Mouse (Mus musculus) left cerebral cortex, adult 8-10 months (tissue): ENCODE measurements around the gene Max. TPM values are rescaled to one million over a fixed set of nuclear protein-coding genes. Genes with fewer than 3 reads are reported as not detected.

Source experiments
- DNase-seq, 2 experiments: peaks; one replicate each; pipeline ENCODE4 v3.0.0; 2022; ENCODE audit warnings: low spot score in 2 of 2
- total RNA-seq, 4 experiments: library from RNA; stranded (reverse); gene quantifications; 2 replicates each; pipeline ENCODE4 v1.2.4; 2022

Gene Max
- total RNA-seq, 4 experiments from 2014 or later, result 77.6 to 91.1 (median 82.8) TPM

DNA sequence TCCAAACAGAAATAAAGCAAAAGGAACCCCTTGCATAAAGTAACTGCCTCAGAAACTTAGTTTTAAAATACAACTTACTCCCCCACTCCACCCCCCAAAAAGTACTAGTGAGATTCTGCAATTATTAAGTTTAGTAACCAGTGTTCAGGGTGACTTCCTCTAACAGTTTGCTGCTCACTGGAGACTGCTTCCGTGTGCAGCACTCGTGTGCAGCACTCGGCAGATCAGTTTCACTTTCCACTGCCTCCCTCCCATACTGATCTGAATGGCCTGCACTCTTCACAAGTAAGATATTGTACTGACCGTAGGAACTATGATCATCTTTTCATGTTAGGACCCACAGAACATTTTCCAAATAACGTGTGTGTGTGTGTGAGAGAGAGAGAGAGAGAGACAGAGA, 4.3 kb downstream of the Max start:
- DNase-seq, result no peak

DNA sequence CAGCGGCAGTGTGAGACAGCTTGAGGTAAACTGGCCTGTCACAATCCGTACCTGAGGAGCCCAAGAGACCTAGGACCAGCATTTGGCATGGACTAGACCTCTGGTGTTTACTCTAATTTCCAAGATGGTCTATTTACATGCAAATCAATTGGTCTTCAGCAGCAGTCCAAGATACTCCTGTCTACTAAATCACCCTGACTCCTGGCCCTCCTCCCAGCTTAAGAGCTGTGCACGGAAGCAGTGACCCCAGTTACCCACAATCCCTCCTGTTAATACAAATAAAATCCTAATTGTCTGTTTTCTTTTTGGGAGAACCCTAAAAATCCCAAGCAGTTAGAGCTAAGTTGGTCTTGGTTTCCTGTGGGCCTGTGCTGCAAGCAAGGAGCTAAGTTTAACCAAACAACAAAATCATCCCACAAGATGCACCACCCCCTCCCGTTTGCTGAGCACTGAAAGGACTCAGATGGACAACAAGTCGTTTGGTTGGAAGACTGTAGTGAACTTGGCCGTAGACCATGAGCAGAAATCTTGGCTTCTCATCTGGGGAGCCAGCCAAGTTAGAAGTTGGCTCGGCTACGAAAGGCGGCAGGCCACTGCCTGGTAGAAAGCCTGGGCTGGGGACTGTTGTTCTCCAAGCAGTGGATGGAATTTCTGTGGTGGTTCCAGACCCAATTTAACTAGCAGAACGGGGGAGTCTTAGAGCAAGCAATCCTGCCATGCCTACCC, 7.1 kb downstream of the Max start:
- DNase-seq, result peak; percentile 44 to 80

DNA sequence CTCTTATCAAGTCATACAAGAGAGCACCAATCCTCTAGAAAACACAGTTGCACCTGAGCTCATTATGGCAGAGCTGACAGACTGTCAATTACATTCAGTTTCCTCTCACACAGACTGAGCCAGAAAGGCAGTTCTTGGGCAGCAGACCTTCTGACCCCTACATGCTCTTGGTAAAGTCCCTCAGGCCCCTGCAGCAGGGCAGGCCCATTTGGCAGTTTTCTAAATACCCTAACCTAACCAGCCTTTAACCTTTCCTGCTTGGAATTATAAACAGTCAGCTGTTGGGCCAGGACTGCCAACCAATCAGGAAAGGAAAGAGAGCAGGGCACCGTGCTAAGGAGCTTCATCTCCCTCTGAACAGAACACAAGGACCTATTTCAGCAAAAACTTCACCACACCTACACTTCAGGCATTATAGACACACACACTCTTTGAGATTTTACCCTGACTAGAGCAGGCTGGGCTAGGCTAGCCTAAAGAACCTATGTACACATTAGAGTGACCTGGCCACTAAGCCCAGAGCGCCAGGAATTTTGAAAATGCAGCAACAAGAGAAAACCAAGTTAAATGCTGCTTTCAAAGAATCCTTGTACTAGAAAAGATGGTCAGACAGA, 8.1 kb downstream of the Max start:
- no peak for DNase-seq

DNA sequence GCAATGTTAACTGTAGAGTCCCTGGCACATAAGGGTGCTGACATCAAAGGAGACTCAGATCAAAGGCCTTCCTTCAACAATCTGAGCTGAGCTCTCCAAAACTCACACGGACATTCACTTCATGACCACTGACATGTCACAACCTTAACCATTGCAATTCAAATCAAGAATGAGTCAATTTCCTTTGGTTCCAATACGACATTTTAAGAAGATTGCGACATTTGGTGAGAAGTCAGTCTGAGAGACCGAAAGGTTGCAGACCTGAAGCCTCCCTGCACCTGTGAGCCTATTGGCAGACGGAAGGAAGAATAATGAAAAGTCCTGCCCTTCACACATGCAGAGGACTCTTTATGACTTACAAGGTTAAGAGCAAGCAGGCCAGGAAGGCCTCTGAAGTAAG, 11.7 kb downstream of the Max start:
- no peak for DNase-seq

DNA sequence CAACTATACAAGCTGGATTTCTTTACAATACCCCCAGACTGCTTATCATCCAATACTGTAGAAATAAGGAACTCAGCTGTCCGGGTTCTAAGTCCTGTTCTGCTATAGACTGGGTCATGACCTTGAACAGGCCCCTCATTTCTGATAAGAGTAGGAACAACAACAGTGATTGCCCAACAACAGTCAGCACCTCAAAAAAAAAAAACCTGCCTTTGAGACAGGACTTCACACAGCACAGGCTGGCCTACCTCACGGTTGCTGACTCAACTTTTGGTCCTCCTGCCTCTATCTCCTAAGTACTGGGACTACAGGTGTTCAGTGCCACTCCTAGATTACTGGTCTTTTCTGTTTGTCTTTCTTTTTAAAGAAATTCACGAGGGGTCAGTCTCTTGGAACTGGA, 13.2 kb downstream of the Max start:
- DNase-seq, result no peak

DNA sequence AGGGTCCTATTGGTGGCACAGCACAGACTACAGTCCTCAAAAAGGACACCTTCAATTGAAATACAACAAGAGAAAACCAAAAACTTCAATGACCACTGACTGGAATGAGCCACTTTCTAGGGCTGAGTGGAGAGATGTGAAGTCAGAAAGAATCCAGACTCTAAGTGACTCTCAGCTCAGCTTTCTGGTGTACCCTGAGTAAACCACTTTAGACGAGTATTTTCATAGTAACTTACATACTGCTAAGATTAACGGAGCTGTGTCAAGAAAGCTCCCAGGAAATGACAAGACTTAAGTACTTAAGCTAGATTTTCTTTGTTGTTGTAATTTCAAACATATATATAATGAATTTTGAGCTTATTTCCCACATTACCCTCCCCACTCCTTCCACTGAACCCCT, 13.8 kb downstream of the Max start:
- no peak for DNase-seq

DNA sequence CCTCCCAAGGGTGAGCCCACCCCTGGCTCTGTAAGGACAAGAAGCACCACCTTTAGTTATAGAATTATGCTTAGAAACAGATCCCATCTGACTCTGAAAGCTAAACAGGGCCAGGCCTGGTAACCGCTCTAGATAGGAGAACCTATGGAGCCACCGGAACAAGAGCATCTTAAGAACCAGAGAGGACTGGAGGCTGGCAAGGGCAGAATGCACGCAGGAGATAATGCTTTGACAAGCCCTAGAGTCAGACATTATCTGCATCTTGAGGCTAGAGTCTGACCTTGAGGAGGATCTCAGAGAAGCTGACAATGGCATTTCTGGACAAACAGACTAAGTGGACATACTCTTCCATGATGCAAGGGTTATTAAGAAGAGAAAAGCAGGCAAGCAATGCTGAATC, 14.5 kb downstream of the Max start:
- no peak for DNase-seq

DNA sequence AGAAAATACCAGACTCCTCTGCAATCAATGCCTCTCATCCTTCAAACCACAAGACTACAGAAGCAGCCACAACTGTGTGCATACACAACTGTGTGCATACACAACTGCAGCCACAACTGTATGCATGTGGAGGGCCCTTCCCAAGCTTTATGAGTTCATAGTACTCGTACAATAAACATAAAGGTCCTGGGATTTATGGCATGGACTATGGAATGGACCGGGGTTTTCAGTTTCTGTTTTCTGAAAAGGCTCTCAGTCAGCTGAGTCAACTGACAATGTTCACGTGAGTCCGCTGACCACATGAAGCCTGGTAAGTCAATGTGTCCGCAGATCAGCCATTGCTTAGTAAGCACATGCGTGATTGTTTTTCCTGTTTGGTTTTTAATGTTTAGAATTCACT, 18.5 kb downstream of the Max start:
- no peak for DNase-seq

DNA sequence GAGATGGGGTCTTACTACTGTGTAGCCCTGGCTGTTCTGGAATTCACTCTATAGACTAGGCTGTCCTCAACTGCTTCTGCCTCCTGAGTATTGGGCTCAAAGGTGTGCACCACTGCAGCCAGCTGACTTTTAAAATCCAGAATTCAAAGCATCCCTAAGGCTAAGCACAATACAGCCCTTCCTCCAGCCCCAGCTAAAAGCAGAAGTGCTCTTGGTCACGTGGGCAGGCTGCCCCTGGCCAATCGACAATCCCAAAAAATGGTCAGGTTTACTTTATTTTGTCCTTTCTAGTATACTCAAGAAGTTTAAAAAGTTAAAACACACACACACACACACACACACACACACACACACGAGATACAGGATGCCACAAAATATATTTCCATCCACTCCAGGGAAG, 19.0 kb downstream of the Max start:
- no peak for DNase-seq

DNA sequence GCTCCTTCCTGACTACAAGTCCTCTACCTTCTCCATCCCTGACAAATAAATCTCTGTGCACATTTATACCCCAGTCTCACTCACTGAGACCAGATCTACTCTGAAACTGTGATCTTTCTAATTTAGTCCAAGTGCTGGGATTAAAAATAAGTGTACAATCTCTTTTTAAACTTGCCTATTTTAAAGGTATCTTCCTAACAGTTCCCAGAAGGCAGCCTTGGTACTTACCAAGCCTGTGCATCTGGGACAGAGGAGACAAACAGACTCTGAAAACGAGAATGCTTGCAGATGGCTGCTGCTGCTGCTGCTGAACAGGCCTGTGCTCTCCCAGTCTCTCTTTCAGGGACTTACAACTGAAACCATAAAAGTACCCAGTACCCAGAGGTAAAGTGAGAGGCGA, 19.5 kb downstream of the Max start:
- DNase-seq, result no peak

DNA sequence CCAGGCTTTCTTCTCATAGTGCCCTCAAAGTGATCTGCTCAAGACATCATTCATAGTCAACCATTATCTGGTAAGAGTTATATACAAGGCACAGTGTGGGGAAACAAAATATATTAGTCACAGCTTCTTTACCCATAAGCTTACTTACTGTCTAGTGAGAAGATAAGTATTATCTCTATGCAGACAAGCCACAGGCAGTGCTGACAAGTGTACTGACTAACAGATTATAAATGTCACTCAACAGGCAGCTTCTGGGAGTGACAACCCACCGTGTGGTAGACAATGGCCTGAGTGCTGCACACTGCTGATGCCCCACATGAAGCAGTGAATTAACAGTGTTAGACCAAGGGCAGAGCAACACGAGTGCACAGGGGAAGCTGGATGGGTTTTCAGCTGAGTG, 20.5 kb downstream of the Max start:
- no peak for DNase-seq

DNA sequence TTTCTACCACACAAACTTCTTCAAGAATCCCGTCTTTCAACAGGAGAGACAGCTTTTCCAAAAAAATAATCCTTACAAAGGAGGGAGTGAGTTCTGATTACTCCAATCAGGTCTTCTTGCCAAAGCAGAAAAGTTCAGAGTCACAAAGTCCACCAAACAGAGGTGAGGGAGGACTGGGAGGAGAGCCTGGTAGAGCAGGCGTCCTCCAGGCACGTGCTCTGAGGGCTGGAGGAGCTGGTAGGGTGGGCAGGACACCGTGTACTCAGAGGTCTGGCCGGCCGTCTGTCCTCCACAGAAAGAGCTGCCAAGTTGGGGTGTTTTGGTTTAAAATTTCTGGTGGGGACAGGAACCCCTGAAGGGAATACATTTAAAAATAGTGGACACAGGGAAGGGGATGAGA, 24.0 kb downstream of the Max start:
- DNase-seq, result no peak

DNA sequence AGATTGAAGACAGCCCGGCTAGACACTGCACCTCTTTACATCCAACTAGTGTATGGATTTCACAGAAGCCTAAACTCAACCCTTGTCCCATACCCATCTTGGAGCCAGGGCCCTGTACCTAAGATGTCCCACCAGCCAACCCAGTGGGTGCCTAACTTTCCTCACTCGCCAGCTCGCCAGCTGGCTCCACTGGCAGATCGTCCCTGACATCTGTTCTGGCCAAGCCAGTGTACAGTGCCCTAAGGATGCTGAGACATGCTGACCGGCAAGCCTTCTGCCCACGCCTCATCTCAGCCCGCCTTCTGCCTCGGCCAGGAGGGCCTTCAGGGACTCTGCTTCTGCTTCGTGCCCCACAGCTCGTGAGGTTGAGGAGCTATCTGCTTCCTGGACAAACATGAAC, 25.8 kb downstream of the Max start:
- no peak for DNase-seq

DNA sequence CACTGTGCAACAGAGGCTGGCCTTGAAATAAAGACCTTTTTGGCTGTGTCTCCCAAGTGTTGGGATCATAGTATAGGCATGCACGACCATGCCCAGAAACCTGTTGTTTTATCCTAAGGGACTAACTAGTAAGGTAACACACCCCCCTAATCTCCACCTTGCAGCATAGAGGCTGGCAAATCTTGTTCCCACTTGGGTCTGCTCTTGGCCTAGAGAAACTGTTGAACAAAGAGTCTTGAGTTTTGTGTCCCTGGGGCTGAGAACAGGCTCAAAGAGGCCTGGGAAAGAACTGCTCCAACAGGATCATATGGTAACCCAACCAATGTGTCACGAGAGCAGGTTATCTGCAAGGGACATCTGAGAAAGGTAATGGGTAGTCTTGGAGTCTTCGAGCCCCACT, 27.6 kb downstream of the Max start:
- no peak for DNase-seq

DNA sequence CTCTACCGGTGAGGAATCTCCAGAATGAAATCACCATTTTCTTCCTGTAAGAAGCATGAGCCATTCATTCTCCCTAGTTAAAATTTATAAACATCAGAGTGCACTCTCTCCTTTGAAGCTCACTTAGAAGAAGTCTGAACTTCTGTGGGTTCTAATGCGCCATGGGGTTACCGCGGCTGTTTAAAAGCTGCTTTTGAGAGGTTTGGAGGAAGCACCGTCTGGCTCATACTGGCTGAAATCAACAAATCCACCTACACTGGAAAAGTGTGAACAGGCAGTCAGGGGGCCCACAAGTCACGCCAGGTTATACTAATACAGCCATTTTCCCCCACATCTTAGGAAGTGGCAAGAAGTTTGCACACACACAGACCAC, 29.3 kb downstream of the Max start:
- DNase-seq, result no peak

DNA sequence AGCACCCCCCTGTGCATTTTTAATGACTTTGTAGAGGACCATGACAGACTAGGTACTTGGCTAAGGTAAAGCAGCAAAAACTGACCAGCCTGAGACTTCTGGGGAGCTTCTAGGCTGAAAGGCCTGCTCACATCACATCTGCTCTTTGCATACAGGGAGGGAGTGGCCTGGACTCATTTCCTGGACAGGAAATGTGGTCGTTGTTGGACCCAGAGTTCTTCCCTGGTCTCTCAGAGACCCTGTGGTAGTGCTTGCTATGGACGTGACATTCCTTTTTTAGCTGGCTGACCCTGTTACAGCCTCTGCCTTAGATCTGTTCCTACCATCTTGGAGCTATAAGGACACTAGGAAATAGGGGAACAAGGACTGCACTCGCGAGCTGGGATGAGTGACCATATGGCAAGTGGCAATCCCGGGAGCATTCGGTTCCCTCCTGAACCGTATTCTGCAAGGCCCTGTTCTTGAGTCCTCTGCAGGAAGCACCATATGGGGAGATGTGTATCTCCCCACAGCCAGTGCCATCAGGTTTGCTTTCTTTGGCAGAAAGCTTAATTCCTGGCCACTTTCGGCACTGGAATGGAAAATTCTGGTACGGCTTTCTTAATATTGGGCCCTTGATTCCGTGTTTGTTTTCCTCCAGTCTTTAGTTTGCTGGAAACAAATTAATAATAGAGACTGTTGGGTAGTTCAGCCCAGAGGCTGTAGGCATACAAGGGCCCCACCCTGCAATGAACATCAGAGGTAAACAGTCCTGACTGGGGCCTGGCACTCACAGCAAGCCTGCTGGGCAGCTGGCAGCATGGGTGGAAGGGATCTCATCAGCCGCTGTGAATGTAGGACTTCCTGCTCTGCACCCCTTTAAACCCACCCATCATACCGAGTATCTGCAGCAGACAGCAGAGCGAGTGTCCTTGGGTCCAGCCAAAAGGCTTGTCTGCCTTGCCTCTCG, 30.0 kb downstream of the Max start:
- DNase-seq, result no peak

DNA sequence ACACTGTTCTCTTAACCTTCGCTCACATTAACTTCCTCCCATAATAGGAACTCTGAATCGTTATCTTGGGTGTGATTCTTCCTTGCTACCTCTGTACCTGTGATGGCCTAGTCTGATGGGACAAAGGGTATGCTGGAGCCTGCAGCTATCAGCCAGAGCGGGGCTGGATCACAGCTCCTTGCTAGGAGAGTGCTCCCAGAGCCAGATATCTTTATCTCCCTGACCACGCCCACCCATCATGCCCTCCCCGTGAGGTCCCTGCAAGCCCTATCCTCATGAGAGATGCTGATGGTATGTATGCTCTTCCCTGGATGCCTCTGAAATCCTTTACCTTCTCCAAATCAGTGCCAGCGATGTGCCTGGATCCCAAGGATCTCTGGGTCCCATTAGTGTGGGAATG, 31.8 kb downstream of the Max start:
- DNase-seq, result no peak

DNA sequence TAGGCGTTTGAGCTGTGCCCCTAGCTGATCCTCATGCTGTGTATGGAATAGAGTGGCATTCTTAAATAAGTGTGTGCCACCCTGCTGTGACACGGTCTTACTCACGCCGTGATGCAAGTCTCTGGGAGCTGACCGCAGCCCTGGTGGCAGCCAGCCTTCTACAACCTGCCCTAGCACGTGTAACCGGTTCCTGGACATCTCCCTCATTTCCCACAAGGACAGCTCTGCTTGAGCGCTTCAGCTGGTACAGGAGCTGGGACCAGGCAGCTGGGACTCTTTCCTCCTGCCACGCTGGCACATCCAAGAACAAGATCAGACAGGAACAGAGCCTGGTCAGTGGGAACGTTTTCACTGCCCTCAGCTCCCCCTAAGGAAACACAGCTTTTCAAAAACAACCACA, 34.5 kb downstream of the Max start:
- DNase-seq, result no peak

DNA sequence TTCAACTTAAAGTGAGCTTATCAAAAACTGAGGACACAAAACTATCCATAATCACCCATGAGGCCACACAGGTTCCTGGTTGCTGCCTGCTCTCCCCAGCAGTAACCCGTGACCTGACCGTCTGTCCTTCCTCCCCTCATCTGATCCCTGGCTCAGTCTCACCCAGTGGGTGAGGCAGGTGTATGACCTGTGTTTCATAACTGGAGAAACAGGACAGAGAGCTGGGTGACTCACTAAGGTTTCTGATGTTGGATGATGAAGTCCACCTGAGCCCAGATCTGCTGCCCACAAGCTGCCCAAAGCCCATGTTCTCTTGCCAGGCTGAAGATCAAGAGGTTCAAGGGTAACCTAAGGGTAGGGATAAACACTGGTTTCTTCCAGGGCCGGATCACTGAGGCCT, 35.0 kb downstream of the Max start:
- no peak for DNase-seq

DNA sequence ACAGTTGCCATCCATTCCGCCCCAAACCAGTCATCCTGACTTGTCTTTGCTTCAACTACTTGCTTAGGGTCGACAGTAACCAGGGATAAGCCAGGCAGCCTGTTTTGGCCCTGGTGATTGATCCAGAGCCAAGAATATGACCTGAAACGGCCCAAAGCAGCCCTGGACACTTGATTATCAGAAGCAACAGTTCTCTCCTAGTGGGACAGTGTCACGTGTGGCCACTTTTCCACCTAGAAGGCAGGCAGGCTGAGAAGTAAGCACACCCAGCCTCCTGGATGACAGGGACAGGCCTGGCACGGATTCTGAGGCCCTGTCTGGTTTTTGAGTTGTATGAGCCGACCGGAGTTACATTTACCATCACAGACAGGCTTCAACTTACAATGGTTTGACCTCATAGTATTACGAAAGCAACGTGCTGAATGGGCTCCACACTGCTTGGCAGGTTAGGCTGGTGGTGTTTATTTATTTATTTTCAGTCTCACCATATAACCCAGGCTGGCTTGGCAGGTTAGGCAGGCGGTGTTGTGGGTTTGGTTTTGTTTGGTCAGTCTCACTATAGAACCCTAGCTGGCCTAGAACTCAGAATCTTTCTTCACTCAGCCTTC, 35.6 kb downstream of the Max start:
- no peak for DNase-seq

DNA sequence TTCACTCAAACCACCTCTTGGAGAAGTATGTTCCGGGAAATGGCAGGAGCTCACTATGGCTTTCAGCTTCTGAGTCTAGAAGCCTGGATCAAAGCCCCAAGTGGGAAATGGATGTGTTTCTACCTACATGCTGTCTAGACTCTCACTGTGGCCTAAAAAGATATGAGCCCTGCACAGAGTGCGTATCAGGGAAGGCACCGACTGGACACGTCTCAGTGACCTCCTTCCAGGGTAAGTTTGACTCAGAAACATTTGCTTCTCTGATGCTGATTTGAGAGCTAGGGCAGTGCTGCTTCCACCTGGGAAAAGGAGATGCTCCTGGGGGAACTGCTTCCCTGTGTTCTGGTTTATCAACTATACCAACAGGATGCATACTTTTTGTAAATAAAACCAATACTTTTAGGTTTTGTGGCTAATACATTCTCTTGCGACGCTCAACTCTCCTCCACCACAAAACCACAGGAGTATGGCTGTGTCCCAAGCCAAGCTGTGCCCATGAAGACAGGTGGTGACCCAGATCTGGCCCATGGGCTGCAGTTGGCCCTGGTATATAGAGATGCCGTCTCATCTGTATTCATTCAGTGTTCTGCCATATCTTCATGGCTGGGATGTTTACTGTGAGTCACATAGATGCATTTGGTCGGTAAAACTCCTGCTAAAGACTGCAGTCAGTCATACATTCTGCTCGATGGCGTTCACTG, 36.9 kb downstream of the Max start:
- no peak for DNase-seq
